Mouse (Mus musculus) kidney, postnatal 14 days (tissue): ENCODE results near the gene Spag5.

ENCODE experiments used
- DNase-seq: peaks from one replicate; pipeline ENCODE4 v3.0.0; 2022; ENCODE audit warnings: mixed read lengths

The Spag5 gene

DNA sequence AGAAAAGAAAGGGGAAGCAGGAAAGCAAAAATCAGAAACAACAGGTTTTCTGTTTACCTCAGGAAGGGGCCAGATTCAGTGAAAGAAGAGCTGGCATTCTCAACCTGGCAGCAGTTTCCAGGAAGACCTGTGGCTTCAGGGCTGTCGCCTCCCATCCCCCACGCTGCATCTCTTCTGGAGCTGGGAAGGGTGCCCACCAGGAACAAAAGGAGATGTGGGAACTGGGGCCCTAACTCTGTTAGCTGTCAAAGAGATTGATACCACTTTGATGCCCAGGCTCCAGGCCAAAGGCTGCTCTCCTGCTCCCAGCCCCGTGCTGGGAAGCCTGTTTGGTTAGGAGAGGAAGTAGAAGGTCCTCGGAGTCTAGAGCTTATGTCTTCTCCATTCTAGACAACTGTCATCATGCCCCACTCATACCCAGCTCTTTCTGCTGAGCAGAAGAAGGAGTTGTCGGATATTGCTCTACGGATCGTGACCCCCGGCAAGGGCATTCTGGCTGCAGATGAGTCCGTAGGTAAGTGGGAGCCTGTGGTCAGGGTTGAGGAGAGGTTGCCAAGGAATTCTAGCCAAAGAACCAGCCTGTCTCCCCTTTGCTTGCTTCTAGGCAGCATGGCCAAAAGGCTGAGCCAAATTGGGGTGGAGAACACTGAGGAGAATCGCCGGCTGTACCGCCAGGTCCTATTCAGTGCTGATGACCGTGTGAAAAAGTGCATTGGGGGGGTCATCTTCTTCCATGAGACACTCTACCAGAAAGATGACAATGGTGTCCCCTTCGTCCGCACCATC lies 22.9 kb downstream of the Spag5 start:
- no peak for DNase-seq

GRCm38 (mm10) chr11:78324965-78325364 lies 23.6 kb downstream of the Spag5 start:
- no peak for DNase-seq

DNA sequence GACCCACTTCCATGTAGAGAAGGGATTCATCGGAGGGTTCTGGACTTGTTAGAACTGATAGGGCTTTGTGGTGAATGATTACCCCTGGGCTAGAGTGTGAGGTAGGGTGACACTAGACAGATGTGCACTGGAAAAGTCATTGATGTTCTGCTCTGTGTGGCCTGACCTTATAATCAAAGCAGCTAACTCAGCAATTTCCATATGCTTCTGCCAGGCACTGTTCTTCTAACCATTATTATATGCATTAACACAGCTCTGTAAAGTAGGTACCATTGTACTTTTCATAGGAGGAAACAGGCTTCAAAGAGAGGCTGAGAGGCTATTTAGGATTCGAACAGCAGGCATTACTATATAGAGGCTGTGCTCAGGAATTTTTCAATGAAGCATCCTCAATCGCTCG lies 25.9 kb downstream of the Spag5 start:
- no peak for DNase-seq

DNA sequence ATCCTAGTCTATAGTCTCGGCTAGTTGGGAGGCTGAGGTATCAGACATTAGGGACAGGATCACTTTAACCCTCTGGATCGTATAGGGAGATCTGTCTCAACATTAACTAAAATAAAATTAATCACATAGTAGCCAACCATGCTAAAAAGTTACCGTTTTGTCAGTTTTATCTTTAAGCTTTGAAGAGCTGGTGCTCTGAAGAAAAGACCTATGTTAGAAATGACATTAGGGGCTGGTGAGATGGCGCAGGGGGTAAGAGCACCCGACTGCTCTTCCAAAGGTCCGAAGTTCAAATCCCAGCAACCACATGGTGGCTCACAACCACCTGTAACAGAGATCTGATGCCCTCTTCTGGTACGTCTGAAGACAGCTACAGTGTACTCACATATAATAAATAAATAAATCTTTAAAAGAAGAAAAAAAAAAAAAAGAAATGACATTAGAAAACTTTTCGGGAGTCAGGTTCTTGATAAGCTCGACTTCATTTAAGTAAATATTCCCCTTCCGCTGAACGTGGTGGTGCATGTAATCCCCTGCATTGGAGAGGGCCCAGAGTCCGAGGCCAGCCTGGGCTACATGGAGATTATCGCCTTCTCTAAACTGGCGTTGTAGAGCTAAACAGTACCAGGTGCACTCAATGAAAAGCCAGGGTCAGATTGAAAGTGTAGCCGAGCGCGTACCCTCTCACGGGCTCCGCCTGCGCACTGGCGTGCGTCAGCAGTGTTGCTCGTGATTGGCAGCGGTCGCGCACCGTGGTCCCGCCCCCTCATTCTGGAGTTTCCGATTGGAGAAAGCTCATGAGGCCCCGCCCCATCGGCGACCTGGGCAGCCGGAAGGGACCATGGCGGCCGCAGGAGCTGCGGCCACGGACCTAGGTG lies 26.5 kb downstream of the Spag5 start, which contains the start of gene Pigs:
TSS of gene Pigs (plus strand) at position 782 of the 878 bp plus-strand sequence.
- peak; percentile 98 for DNase-seq

DNA sequence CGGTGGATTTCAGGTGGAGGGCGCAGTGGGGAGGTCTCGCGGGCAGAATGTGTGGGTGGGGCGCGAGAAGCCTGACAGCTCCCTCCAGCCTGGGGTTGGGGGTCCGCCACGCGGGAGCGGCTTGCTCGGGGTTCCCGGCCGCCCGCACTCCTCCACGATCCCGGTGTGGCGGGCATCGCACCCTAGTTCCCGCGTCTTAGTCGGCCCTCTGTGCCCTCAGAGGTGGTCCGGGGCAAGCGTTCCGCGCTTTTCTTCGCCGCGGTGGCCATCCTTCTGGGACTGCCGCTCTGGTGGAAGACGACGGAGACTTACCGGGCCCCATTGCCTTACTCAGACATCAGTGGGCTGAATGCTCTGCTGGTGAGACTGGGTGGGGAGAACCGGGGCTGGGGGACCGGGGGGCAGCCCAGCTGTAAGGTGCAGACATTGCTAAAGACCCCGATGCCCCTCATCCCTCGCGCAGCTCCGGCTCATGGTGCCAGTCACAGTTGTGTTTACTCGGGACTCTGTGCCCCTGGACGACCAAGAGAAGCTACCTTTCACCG lies 27.3 kb downstream of the Spag5 start:
- no peak for DNase-seq

DNA sequence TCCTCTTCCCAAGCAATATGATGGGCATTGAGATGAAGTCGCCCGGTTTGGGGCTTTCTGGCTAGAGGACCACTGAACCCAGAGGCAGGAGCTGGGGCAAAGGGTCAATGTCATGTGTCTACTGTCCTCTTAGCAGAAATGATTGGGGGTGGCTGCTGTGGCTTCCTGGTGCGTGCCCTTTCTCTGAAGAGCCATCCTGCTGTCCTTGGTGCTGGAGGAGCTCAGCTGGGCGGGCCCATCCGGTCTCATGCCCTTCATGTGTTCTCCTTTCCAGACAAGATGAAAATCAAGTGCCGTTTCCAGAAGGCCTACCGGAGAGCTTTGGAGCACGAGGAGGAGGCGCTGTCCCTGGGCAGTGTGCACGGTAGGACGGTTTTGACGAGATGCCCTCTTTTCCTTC lies 31.3 kb downstream of the Spag5 start:
- DNase-seq = no peak

DNA sequence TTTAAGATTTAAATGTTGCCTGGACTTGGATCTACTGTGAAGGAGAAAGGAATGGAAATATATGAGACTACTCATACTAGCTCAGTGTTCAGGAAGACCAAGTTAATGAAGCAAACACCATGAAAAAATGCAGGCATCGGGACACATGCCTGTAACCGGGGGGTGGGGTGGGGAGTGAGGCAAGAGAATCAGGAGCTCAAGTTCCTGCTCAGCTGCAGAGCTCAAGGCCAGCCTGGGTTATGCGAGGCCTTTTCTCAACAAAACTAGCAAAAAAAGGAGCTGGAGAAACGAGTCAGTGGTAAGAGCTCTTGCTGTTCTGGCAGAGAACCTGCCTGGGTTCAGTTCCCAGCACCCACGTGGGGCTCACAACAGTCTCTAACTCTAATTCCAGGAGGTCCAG lies 32.7 kb downstream of the Spag5 start:
- DNase-seq = no peak

DNA sequence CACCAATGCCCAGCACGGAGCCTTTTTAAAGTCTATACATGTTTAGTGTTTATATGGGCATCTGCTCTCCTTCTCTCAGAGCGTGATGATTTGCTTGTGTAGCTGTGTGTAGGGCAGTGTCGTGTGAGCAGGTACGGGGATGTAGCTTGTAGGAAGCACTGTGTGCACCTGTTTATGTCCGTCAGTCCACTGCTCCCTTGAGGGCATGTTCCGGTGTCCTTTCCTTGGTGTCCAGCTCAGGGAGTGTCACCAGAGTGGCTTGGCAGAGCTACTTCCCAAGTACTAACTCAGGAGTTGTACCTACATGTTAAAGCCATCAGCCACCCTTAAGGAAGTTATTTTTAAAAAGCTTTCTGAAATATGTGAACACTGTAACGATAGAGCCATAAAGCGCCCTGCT lies 35.7 kb downstream of the Spag5 start:
- DNase-seq = no peak

- DNase-seq = no peak
Measured at GRCm38 (mm10) chr11:78341702-78342101, 40.4 kb downstream of the Spag5 start.

DNA sequence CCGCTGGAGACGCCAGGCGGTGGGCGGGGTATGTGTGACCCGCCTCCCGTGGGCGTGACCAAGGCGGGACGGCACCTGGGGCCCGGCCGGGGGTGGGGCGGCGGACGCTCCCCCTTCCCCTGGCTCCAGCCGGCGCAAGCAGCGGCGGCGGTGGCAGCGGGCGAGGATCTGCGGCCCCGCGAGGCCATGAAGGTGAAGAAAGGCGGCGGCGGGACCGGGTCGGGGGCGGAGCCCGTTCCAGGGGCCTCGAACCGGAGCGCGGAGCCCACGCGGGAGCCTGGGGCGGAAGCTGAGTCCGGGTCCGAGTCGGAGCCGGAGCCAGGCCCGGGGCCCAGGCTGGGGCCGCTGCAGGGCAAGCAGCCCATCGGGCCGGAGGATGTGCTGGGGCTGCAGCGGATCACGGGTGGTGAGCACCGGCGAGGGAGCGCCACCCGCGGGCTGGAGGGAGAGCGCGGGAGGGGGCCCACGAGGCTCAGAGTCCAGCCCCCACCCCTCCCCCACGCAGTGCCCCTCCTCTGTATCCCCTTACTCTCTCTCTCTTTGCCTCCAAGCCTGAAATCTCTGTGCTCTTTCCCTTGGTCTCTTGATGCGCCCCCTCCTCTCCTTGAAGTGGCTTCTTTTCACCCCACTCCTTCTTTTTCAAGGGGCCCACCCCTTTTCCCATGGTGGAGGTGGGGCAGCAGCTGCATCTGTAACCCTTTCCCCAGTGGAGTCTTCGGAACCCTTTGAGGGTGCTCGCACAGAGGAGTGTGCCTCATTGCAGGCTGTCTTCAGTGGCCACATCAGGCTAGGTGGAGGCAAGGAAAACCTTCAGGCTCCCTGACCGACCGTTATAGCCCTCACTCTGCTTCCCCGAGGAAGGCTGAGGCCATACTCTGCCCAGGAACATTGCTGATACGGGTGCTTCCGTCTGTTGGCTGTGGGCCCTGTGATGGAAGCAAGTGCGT lies 42.3 kb downstream of the Spag5 start, which contains the start of gene Unc119:
TSS of gene Unc119 (plus strand) at position 102 of the 947 bp plus-strand sequence.
- peak; percentile 90 for DNase-seq

- DNase-seq = no peak
Measured at GRCm38 (mm10) chr11:78344328-78344889, 43.1 kb downstream of the Spag5 start.

GRCm38 (mm10) chr11:78344890-78345715 lies 43.8 kb downstream of the Spag5 start:
- peak; percentile 73 for DNase-seq

- DNase-seq = no peak
Measured at GRCm38 (mm10) chr11:78345801-78346200, 44.5 kb downstream of the Spag5 start.

DNA sequence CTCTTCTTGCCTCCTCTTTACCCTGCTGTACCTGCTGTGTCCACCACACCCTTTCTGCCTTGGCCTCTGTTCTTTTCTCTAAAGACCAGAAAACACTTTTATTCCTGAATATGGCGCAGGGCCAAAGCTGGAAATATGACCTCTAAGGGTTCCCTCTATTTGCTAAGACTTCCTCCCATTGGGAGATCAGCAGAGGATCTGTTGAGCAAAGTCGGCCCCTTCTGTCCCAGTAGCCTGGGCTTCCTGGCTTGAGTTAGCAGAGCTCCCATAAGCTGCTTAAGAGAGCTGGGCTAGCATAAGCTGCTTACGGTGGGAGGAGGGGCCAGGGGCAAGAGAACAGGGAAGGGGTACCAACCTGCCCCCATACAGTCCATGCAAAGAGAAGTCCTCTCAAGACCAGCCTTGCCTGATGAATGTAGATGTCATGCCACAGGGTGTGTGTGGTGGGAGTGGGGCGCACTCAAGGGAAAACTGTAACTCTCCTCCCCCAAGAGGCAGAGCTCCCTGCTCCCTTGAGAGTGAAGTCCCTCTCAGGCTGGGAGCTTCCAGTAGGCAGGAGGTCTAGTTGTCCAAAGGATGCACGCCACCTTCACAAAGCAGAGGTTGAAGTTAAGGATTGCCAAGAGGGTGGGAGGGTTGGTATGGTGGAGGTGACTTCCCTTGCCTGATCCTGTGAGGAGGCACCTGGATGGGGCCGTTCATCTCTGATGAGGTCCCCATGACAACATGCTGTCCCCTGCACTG lies 45.2 kb downstream of the Spag5 start:
- no peak for DNase-seq

DNA sequence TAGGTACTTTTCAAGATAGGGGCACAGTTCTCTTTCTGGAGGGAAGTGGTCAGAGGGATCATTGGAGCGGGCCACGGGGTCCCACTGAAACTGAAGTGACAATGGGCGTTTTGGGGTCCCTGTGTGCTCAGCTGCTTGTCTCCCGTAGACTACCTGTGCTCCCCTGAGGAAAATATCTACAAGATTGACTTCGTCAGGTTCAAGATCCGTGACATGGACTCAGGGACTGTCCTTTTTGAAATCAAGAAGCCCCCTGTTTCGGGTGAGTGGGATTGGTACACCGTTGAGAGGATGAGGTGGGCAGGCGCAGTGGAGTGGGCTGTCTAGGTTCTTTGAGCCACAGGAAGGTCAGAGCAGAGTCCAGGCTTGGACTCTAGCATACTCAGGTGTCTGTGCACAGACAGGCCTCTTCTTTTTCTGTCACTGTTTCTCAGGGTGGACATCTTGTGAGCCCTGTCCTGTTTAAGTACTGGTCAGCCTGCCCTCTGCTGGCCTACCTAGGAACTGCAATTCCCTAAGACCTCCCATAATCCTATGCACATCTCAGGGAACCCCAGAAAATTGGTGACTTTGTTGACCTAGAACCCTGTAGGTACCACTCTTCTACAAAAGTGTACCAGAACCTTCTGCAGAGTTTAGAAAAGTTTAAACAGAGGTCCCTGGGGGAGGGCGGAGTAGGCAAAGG lies 45.9 kb downstream of the Spag5 start:
- DNase-seq = peak; percentile 72

DNA sequence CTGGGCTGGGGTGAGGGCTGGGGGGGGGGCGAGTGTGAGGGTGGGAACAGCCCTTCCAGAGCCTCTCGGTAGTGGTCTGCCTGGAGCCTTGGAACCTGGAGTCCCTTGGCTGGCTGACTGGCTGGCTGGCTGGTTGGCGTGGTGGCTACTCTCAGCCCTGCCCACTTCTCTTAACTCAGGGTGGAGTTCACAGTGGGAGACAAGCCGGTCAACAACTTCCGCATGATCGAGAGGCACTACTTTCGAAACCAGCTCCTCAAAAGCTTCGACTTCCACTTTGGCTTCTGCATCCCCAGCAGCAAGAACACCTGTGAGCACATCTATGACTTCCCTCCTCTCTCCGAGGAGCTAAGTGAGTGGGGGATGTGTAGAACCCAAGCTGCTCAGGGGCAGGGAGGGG lies 46.6 kb downstream of the Spag5 start:
- no peak for DNase-seq

DNA sequence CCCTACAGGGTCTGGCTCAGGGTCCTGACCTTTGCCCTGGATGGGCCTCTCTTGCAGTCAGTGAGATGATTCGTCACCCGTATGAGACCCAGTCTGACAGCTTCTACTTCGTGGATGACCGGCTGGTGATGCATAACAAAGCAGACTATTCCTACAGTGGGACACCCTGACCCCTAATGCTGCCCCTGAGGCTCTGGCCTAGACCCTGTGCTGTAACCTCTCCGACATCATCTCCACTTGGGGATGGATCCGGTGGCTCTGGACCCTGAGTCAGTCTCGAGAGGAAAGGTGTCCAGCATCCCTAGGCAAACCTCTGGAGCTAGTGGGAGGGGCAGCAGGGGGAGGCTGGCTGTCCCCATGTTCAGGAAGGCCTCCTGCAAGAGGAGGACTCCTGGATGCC lies 47.1 kb downstream of the Spag5 start:
- no peak for DNase-seq

GRCm38 (mm10) chr11:78349441-78350358 lies 48.4 kb downstream of the Spag5 start:
- DNase-seq = peak; percentile 43

DNA sequence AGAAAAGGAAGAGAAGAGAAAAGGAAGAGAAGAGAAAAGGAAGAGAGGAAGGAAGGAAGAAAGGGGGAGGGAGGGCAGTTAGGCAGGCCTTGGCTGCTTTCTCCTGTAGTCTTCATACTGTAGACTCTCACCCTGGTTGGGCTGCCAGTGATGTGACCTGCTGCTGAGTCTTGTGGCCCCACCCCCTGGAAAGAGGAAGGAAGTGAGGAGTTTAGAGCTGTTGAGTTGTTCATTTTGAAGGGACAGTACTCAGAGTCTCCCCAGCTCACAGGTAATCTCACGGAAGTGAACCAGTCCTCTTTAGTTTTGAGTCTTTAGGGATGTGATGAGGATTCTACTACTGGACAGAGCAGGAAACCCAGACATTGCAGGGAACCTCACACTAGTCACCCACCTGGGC lies 51.8 kb downstream of the Spag5 start:
- no peak for DNase-seq
